Mouse (Mus musculus) right cerebral cortex, postnatal 36 days (tissue): ENCODE measurements around the gene Cask.
A peak's percentile ranks its signal among the peaks of the same experiment; 100 is the strongest.
"Not testable (repeated sequence)": the region's sequence is repeated elsewhere in the genome, so short reads cannot be mapped to it uniquely, and the experiment has no call there.

Source experiments
- DNase-seq, 2 experiments: peaks; one replicate each; pipeline ENCODE4 v3.0.0; 2022; ENCODE audit warnings: low spot score in 2 of 2, mixed read lengths in 1 of 2

Cask gene

GRCm38 (mm10) chrX:13851285-13851684 lies at the start of gene Cask:
Gene Cask, minus strand, starts transcription at chrX:13851367.
- DNase-seq, result no peak

GRCm38 (mm10) chrX:13889976-13890375 lies 38.8 kb upstream of the Cask start:
- DNase-seq, result no peak

DNA sequence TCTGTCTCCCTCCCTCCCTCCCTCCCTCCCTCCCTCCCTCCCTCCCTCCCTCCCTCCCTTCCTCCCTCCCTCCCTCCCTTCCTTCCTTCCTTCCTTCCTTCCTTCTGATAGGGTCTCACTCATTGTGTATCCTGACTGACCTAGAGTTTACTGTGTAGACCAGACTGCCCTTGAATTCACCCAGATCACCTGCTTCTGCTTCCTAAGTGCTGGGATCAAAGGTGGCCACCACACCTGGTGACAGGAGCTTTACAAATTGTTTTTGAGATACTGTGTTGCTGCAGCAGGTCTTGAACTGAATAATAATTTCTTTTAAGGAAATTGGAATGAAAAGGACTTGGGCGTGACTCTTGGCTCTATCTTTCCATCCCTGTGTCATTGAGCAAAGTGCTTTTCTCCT lies 33.2 kb upstream of the Cask start:
- DNase-seq, result no peak

- DNase-seq, result no peak
Measured at GRCm38 (mm10) chrX:13881969-13882368, 30.8 kb upstream of the Cask start.

GRCm38 (mm10) chrX:13860145-13860544 lies 9.0 kb upstream of the Cask start:
- peak in 1 of 2 experiments; percentile 5 for DNase-seq

- no peak for DNase-seq
Measured at GRCm38 (mm10) chrX:13859051-13859450, 7.9 kb upstream of the Cask start.

- DNase-seq, result no peak
Measured at GRCm38 (mm10) chrX:13848473-13848872, 2.7 kb downstream of the Cask start.

- no peak for DNase-seq
Measured at GRCm38 (mm10) chrX:13847502-13847851, 3.7 kb downstream of the Cask start.

DNA sequence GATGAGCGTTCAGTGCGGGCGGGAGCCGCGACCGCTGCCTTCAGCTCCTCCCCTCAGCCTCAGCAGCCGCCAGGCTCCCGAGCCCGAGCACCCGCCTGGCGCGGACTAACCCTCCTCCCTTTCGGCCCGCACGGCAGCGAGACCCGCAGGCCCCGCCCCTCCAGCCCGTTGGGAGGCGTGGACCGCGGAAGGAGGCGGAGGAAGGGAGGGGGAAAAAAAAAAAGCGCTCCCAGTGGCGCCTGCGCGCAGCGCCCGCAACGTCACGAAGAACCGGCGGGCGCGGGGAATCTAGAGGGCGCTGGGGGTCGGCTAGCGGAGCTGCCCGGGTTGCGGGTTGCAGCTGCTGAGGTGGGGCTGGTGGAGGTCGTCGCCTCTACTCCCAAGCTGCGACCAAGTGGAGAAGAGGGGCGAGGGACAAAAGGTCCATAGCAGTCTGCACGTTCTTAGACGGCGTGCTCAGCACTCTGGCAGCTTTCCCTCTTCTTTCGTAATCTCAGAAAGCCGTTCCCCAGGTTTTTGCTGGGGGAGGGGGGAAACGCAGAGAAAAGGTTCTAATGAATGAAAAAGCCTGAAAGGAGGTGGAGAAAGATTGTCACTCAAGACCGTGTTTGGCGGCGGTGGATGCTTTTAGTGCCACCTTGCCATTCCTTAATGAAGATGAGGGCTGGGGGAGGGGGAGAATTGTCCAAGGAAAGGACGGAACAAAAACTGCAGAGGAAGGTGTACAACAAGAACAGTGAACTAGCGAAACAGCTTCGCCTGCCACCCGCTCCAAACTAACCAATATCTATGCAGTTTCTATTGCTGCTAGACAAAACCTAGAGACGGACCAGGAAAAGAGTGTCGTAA lies 4.3 kb downstream of the Cask start:
- DNase-seq, result peak; percentile 78 to 85

DNA sequence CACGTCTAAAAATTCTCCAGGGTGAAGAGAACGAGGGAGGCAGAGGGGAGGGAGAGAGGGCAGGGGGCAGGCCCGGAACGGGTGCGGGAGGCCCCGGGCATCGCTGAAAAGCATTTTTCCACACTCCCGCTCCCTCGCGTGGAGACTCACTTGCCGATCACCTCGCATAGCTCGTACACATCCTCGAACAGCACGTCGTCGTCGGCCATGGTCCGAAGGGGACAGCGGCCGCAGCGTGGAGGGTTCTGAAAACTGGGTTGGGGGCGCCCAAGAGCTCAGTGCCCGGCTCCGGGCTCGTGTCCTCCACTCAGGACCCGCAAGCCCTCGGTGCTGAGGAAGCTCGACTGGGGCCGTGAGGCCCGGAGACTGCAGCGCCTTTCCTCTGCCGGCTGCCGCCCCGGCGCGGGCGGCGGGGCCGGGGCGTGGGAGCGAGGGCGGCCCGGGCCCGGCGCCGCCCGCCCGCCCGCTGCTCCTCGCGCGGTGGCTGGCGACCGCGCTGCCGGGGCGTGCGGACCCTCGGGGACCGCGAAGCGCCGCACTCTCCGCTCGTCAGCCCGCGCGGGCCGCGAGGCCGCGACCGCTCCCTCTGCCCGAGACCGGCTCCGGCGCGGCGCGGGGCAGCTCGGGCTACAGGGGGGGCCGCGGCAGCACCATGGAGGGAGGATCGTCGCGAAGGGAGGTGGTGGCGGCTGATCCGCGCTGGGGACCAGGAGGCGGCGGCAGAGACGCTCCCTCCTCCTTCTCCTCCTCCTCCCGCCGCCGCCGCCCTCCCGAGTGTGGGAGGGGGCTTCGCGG lies 5.1 kb downstream of the Cask start:
- DNase-seq, result peak; percentile 6 to 16

DNA sequence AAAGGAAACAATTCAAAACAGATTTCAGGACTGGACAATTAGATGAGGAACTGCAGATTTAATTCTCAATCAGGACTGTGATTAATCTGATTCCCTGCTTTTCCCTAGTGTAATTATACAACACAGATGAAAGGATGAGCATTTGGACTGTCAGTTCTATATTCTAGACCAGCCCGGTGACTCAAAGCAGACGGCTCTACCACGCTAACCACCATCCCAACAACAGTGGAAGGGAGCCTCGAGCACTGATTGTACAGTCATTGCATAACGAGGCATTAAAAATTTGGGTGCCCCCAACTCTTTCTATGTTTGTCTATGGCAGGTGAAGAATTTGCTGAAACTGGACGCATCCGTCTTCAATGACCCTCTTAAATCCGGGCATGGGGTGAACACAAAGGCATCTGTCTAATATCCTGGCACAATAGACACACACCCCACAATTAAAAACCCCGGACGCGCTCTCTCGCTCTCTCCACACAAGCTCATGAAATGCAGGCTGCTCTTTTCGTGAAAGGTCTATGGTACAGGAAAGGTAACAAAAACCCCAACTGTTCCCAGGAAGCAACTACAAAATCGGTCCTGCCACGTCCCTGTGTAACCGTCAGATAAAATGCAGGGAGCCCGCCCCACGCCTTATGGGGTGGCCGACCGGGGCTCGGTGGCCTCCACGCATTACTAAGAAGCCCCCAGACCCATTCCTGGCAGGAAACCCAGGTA lies 5.9 kb downstream of the Cask start:
- peak in 1 of 2 experiments; percentile 2 for DNase-seq

DNA sequence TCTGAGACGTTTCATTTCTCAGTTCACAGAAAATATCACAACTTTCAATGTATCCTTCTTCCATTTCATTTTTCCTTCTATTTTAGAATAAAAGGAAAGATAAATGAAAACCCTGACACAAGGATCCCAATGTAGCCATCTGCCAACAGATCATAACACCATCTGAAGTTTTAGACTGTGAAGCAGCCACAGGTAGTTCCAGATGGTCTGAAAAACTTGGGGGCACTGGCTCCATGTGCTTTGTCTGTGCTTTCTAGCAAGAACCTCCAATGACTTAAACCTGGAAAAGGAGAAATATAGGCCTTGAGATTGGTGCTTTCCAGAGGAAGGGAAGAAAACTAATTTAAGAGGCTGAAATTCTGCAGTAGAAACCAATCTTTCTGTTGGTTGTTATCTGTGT lies 28.4 kb downstream of the Cask start:
- DNase-seq, result no peak

GRCm38 (mm10) chrX:13798754-13799153 lies 52.4 kb downstream of the Cask start:
- no peak for DNase-seq

GRCm38 (mm10) chrX:13765672-13766071 lies 85.5 kb downstream of the Cask start:
- no peak for DNase-seq

- DNase-seq, result no peak
Measured at GRCm38 (mm10) chrX:13765024-13765423, 86.1 kb downstream of the Cask start.

DNA sequence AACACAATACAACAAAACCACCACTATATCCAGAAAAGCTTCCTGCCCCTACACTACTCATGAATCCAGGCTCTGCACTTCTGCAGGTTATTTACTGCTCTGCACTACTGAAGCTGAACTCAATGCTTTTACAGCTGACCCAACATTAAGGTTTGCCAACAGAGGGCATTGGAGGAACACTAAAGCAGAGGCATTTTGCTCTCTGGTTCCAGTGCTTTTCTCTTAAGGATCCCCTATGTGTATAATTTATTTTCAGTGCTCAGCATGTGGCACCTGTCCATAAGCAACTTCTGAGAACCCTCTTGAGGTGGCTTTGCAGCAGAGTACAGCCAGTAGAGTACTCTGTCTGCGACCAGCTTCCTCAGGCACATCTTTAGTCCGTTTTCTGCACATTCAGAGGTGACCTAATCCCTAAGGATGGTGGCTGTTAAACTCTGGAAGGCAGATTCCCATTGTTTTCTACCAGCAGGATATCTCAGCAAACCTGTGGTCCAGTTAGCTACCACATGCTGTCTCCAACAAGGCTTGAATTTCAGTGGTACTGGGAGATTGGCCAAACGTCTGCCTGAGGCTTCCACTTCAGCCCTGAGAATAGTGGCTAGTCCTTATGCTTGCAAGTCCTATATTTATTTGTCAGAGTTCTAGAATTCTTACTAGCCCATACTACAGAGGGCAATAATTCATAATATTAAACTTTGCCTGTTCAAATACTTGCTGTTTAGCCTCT lies 93.7 kb downstream of the Cask start:
- DNase-seq, result no peak

DNA sequence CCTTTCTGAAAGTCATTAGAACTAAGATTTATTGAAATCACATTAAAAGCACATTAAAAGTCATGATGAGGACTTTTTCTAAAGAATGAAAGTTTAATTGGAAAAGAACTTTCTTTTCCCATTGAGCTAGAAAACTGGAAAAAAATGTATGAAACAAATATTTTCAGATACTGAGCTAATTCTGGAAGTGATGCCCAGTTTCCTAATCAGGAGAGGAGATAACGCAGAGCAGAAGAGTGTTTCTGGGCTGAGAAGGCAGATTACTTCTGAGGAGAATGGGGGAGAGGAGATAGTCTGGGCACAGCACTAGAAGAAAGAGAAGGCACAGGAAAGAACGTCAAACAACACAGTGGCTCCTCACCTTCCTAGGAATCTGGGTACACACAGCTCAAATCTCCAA lies 110.1 kb downstream of the Cask start:
- DNase-seq, result no peak

DNA sequence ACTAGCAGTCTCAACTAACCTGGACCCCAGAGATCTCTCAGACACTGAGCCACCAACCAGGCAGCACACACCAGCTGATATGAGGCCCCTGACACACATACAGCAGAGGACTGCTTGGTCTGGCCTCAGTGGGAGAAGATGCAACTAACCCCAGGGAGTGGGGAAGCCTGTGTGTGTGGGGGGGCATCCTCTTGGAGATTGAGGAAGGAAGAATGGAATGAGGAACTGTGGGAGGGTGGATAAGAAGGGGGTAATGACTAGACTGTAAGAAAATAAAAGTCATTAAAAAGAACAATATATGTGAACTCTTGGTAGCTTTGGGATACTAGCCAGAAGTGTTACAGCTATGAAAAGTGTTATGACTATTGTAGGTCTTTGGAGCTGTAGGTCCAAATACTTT lies 120.4 kb downstream of the Cask start:
- DNase-seq, result not testable (repeated sequence)

- no peak for DNase-seq
Measured at GRCm38 (mm10) chrX:13729835-13730480, 121.2 kb downstream of the Cask start.

DNA sequence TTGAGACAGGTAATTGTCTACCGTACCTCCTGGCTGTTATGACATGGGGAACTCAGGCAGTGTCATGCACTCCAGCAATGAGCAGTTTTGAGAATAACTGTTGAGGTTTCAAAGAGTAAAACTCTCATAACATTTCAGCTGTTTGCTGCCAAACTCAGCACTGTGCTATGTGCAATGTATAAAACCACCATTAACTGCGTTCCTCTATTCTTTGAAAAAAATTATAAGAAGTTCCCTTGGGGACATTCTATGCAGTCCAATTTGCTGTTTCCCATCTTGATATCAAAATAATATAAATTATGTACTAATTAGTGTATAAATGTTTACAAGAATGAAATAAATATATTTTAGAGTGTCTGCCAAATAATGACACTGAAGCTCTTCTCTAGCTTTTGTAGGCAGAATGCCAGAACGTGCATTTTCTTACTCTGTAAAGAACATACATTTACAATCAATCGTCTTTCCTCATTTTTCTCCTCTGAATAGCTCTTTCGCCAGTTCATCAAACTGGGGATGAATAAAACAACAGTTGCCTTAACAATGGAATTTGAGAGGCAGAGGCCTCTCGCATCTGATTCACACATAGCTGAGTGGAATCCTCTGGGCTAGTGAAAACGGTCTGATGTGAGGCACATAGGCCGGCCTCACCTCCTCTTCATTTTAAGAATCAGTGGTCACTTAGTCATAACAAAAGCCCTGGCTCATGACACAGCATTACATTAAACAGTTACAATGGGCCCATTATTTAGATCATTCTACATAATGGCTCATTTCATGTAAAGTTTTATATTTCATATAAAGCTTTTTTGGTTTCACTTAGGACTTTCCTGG lies 125.4 kb downstream of the Cask start:
- no peak for DNase-seq
